Mouse (Mus musculus) liver, postnatal 0 days (tissue): ENCODE results near the gene Dcaf5. TPM values are rescaled to one million over a fixed set of nuclear protein-coding genes. Genes with fewer than 3 reads are reported as not detected.

Experiments used
- ATAC-seq: fragments of 200-750 bp; cut with Nextera tagmentation; 2 replicates; pipeline ENCODE4 v1.8.0; 2017; ENCODE audit warnings: mild to moderate bottlenecking, moderate library complexity
- DNase-seq: peaks from one replicate; pipeline ENCODE4 v3.0.0-alpha.2; 2016
- H3K27ac ChIP-seq: fragments of 300-500 bp; sonication (generic); 2 replicates; pipeline ENCODE4 v1.5.1; 2014; ENCODE audit warnings: antibody characterized with exemption, moderate library complexity, mild to moderate bottlenecking, low read depth
- H3K27me3 ChIP-seq: fragments of 300-500 bp; sonication (generic); 2 replicates; pipeline ENCODE4 v1.6.1; 2014; ENCODE audit warnings: low read length, control low read depth, mixed read lengths; ENCODE audit not compliant: insufficient read depth
- H3K36me3 ChIP-seq: fragments of 300-500 bp; sonication (generic); replicated peaks from 2 replicates; pipeline ENCODE4 v1.6.1; 2014; ENCODE audit warnings: mild to moderate bottlenecking, control low read depth, low read length, moderate library complexity, mixed read lengths; ENCODE audit not compliant: insufficient read depth
- H3K4me1 ChIP-seq: fragments of 300-500 bp; sonication (generic); 2 replicates; pipeline ENCODE4 v1.6.1; 2014; ENCODE audit warnings: antibody characterized with exemption, mild to moderate bottlenecking, control low read depth; ENCODE audit not compliant: insufficient read depth
- H3K4me2 ChIP-seq: fragments of 300-500 bp; sonication (generic); 2 replicates; pipeline ENCODE4 v1.6.1; 2014; ENCODE audit warnings: low read depth, mild to moderate bottlenecking, low read length, moderate library complexity, mixed read lengths
- H3K4me3 ChIP-seq: fragments of 300-500 bp; sonication (generic); 2 replicates; pipeline ENCODE4 v1.5.1; 2014; ENCODE audit warnings: low read depth, low read length
- H3K9ac ChIP-seq: fragments of 300-500 bp; sonication (generic); replicated peaks from 2 replicates; pipeline ENCODE4 v1.6.1; 2014; ENCODE audit warnings: mild to moderate bottlenecking, moderate library complexity
- H3K9me3 ChIP-seq: fragments of 300-500 bp; sonication (generic); 2 replicates; pipeline ENCODE4 v1.6.1; 2016; ENCODE audit warnings: mild to moderate bottlenecking, control low read depth, low read length, mixed read lengths
- CTCF ChIP-seq: sonication (generic); IDR thresholded peaks from 2 replicates; pipeline ENCODE4 v1.5.1; 2016; ENCODE audit warnings: antibody characterized with exemption, low read depth
- EP300 ChIP-seq: IDR thresholded peaks from 2 replicates; pipeline ENCODE4 v1.6.1; 2016; ENCODE audit warnings: antibody characterized with exemption, low read depth, mild to moderate bottlenecking
- WGBS: fragments of 180-500 bp; shearing (Covaris S2); extraction: QIAGEN DNeasy Blood & Tissue Kit; methylation state at CpG from one replicate; pipeline ENCODE4 v1.1.7; 2014; ENCODE audit not compliant: insufficient replicate concordance; 5-methylcytosine and 5-hydroxymethylcytosine counted together
- polyA plus RNA-seq: library from polyadenylated mRNA; unstranded; fragments of >200 nt; fragmentation: Nextera tagmentation; extraction: Ambion mirVana; gene quantifications from 2 replicates; pipeline ENCODE4 v1.2.1, GENCODE M21; 2015

The Dcaf5 gene
- polyA plus RNA-seq, 1 experiment from 2014 or later = 3.9 TPM

- no peak for DNase-seq
- no peak overlapping the region for H3K4me3 ChIP-seq
- H3K27ac ChIP-seq = no peak overlapping the region
- no peak for TF ChIP-seq CTCF
- no peak for TF ChIP-seq EP300
- H3K36me3 ChIP-seq = peaks cover 48% of the 10 kb centered on the region
- H3K4me1 ChIP-seq = no peaks in the 10 kb centered on the region
- ATAC-seq = no peak
- no peak overlapping the region for H3K4me2 ChIP-seq
- no peaks in the 10 kb centered on the region for H3K9me3 ChIP-seq
- no peak overlapping the region for H3K9ac ChIP-seq
- WGBS = 80% methylated on average over 6 of the region's 6 CpGs
- no peaks in the 10 kb centered on the region for H3K27me3 ChIP-seq
Measured at GRCm38 (mm10) chr12:80396397-80396796, 40.0 kb downstream of the Dcaf5 start.

- peaks cover 43% of the 10 kb centered on the region for H3K36me3 ChIP-seq
- 85% methylated on average over 4 of the region's 4 CpGs for WGBS
- no peak for ATAC-seq
- no peak for TF ChIP-seq EP300
- no peak for TF ChIP-seq CTCF
- H3K4me2 ChIP-seq = no peak overlapping the region
- no peak overlapping the region for H3K9ac ChIP-seq
- no peaks in the 10 kb centered on the region for H3K27me3 ChIP-seq
- no peak for DNase-seq
- H3K9me3 ChIP-seq = no peaks in the 10 kb centered on the region
- no peaks in the 10 kb centered on the region for H3K4me1 ChIP-seq
- no peak overlapping the region for H3K27ac ChIP-seq
- no peak overlapping the region for H3K4me3 ChIP-seq
Measured at GRCm38 (mm10) chr12:80395270-80395669, 41.1 kb downstream of the Dcaf5 start.

DNA sequence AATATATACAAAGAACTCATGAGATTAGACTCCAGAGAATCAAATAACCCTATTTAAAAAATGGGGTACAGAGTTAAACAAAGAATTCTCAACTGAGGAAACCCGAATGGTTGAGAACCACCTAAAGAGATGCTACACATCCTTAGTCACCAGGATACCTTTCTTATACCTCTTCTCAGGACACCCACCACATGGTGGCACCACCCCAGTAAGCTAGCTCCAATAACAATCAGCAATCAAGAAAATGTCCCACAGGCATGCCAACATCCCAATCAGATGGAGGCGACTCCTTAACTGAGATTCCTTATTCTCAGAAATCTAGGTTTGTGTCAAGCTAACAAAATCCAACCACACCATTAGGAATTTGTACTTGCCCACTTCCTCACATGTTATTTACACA, 42.4 kb downstream of the Dcaf5 start:
- H3K4me1 ChIP-seq = no peaks in the 10 kb centered on the region
- no peak overlapping the region for H3K4me2 ChIP-seq
- H3K27me3 ChIP-seq = no peaks in the 10 kb centered on the region
- H3K9me3 ChIP-seq = no peaks in the 10 kb centered on the region
- TF ChIP-seq CTCF (0 out of 2 replicates have a peak, but pooled peaks have one; percentile 1), EP300 (no peak)
- DNase-seq = no peak
- no peak for ATAC-seq
- H3K4me3 ChIP-seq = no peak overlapping the region
- 86% methylated on average over 2 of the region's 2 CpGs for WGBS
- H3K36me3 ChIP-seq = peaks cover 44% of the 10 kb centered on the region
- H3K27ac ChIP-seq = no peak overlapping the region
- no peak overlapping the region for H3K9ac ChIP-seq

DNA sequence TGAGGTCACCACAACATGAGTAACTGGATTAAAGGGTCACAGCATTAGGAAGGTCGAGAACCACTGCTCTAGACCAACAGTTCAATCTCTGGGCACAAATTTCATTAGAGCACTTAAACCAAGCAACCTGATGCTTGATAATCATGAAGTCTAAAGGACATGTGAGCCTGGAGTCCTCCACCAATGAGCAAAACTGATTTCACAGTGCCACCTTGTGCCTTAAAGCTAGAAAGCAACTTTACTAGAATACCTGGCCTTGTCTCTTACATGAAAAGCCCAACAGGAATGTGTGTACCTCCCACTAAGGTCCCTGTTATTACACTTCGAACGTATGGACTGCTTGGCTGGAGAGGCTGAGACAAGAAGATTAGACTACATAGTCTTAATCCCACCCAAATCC, 47.0 kb downstream of the Dcaf5 start:
- no peak overlapping the region for H3K9ac ChIP-seq
- no peak overlapping the region for H3K4me2 ChIP-seq
- H3K27ac ChIP-seq = no peak overlapping the region
- no peak for ATAC-seq
- DNase-seq = no peak
- 64% methylated on average over 3 of the region's 3 CpGs for WGBS
- TF ChIP-seq CTCF = peak; percentile 61
- TF ChIP-seq EP300 = no peak
- no peaks in the 10 kb centered on the region for H3K9me3 ChIP-seq
- peaks cover 23% of the 10 kb centered on the region for H3K36me3 ChIP-seq
- no peaks in the 10 kb centered on the region for H3K27me3 ChIP-seq
- H3K4me1 ChIP-seq = no peaks in the 10 kb centered on the region
- H3K4me3 ChIP-seq = no peak overlapping the region

DNA sequence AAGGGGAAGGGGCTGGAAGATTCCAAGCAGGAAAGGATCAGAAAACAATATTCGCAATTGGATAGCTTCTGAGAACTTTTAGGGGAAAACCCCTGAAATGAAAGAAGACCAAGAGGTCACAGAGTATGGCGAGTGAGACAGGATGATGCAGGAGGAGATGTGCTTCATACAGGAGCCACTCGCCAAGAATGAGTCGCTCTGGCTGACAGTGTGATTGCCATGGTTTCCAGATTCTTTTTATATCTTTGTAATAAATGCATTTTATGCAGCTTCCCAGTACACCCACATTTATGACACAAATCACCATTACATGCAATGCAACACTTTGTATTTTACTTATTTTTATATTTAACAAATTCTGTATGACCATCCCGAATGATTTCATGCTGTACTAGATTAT, 49.1 kb downstream of the Dcaf5 start:
- H3K27ac ChIP-seq = no peak overlapping the region
- H3K27me3 ChIP-seq = no peaks in the 10 kb centered on the region
- no peaks in the 10 kb centered on the region for H3K9me3 ChIP-seq
- TF ChIP-seq CTCF = no peak
- TF ChIP-seq EP300 = no peak
- ATAC-seq (no peak), DNase-seq (no peak)
- no peaks in the 10 kb centered on the region for H3K4me1 ChIP-seq
- no peak overlapping the region for H3K4me2 ChIP-seq
- H3K36me3 ChIP-seq = peaks cover 25% of the 10 kb centered on the region
- 83% methylated on average over 5 of the region's 5 CpGs for WGBS
- no peak overlapping the region for H3K4me3 ChIP-seq
- H3K9ac ChIP-seq = no peak overlapping the region

DNA sequence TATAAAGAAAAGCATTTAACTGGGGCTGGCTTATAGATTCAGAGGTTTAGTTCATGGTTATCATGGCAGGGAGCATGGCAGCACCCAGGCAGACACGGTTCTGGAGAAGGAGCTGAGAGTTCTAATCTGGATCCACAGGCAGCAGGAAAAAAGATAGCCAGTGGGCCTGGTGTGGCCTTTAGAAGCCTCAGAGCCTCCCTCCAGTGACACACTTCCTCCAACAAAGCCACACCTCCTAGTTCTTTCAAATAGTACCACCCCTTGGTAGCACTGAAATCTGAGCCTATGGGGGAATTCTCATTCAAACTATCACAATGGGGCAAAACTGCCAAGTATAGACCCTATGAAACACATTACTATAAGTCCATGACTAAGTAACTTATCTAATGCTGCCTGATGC, 51.0 kb downstream of the Dcaf5 start:
- no peak for ATAC-seq
- TF ChIP-seq CTCF (no peak), EP300 (no peak)
- H3K4me3 ChIP-seq = no peak overlapping the region
- no peak overlapping the region for H3K4me2 ChIP-seq
- no peaks in the 10 kb centered on the region for H3K27me3 ChIP-seq
- DNase-seq = no peak
- no peaks in the 10 kb centered on the region for H3K4me1 ChIP-seq
- H3K9me3 ChIP-seq = no peaks in the 10 kb centered on the region
- H3K9ac ChIP-seq = no peak overlapping the region
- H3K36me3 ChIP-seq = peaks cover 20% of the 10 kb centered on the region
- H3K27ac ChIP-seq = no peak overlapping the region
- WGBS = 49% methylated on average over 1 of the region's 1 CpGs

- Histone ChIP-seq H3K4me3 (no peak overlapping the region), H3K9me3 (no peaks in the 10 kb centered on the region), H3K4me2 (no peak overlapping the region), H3K9ac (no peak overlapping the region), H3K36me3 (peaks cover 12% of the 10 kb centered on the region; the same call in 1 of the 2 replicates), H3K4me1 (no peaks in the 10 kb centered on the region), H3K27me3 (no peaks in the 10 kb centered on the region), H3K27ac (no peak overlapping the region)
- WGBS = 84% methylated on average over 8 of the region's 8 CpGs
- DNase-seq (no peak), ATAC-seq (no peak)
- TF ChIP-seq CTCF (no peak), EP300 (no peak)
Measured at GRCm38 (mm10) chr12:80383478-80383877, 52.9 kb downstream of the Dcaf5 start.
